Mouse (Mus musculus) layer of hippocampus, postnatal 36 days (tissue): ENCODE results near the gene Cdca7l. TPM values are rescaled to one million over a fixed set of nuclear protein-coding genes. Genes with fewer than 3 reads are reported as not detected.
"Not testable (repeated sequence)": the region's sequence is repeated elsewhere in the genome, so short reads cannot be mapped to it uniquely, and the experiment has no call there.

Experiments used
- DNase-seq, 2 experiments: peaks; one replicate each; pipeline ENCODE4 v3.0.0; 2022
- total RNA-seq, 2 experiments: library from RNA; stranded (reverse); gene quantifications; 2 replicates each; pipeline ENCODE4 v1.2.3; 2021

Gene Cdca7l
- 1 to 10 TPM; 1.1 to 1.3 TPM for total RNA-seq

GRCm38 (mm10) chr12:117803989-117804388 lies at the start of gene Cdca7l:
Cdca7l (plus strand) TSS chr12:117804289.
- not testable (repeated sequence) for DNase-seq

- no peak for DNase-seq
These were observed 48.1 kb upstream of the Cdca7l start for GRCm38 (mm10) chr12:117756010-117756409.

- no peak for DNase-seq
These were observed 43.7 kb upstream of the Cdca7l start for GRCm38 (mm10) chr12:117760373-117760772.

GRCm38 (mm10) chr12:117760846-117761245 lies 43.2 kb upstream of the Cdca7l start:
- no peak for DNase-seq

GRCm38 (mm10) chr12:117761698-117762097 lies 42.4 kb upstream of the Cdca7l start:
- DNase-seq, result peak; percentile 42 to 62

GRCm38 (mm10) chr12:117763247-117763646 lies 40.8 kb upstream of the Cdca7l start:
- no peak for DNase-seq

- DNase-seq, result peak; percentile 45 to 68
These were observed 39.2 kb upstream of the Cdca7l start for GRCm38 (mm10) chr12:117764839-117765238.

GRCm38 (mm10) chr12:117769113-117769512 lies 35.0 kb upstream of the Cdca7l start:
- DNase-seq, result peak; percentile 64 to 71

GRCm38 (mm10) chr12:117770211-117770610 lies 33.9 kb upstream of the Cdca7l start:
- no peak for DNase-seq

- DNase-seq, result no peak
These were observed 32.9 kb upstream of the Cdca7l start for GRCm38 (mm10) chr12:117771156-117771555.

- peak; percentile 69 to 72 for DNase-seq
These were observed 31.5 kb upstream of the Cdca7l start for GRCm38 (mm10) chr12:117772638-117773037.

GRCm38 (mm10) chr12:117776841-117777240 lies 27.2 kb upstream of the Cdca7l start:
- DNase-seq, result no peak

- DNase-seq, result no peak
These were observed 22.7 kb upstream of the Cdca7l start for GRCm38 (mm10) chr12:117781360-117781759.

GRCm38 (mm10) chr12:117783426-117783825 lies 20.7 kb upstream of the Cdca7l start:
- DNase-seq, result no peak

GRCm38 (mm10) chr12:117786621-117787020 lies 17.5 kb upstream of the Cdca7l start:
- no peak for DNase-seq

GRCm38 (mm10) chr12:117788513-117789011 lies 15.5 kb upstream of the Cdca7l start:
- no peak for DNase-seq

GRCm38 (mm10) chr12:117789017-117789416 lies 15.1 kb upstream of the Cdca7l start:
- DNase-seq, result no peak

GRCm38 (mm10) chr12:117795303-117795702 lies 8.8 kb upstream of the Cdca7l start:
- DNase-seq, result no peak

- DNase-seq, result no peak
These were observed 1.5 kb downstream of the Cdca7l start for GRCm38 (mm10) chr12:117805576-117805975.

- DNase-seq, result peak in 1 of 2 experiments; percentile 14
These were observed 1.9 kb downstream of the Cdca7l start for GRCm38 (mm10) chr12:117806007-117806451.

GRCm38 (mm10) chr12:117806470-117806869 lies 2.4 kb downstream of the Cdca7l start:
- DNase-seq, result no peak

GRCm38 (mm10) chr12:117807637-117808036 lies 3.5 kb downstream of the Cdca7l start:
- no peak for DNase-seq

- no peak for DNase-seq
These were observed 4.6 kb downstream of the Cdca7l start for GRCm38 (mm10) chr12:117808355-117809326.
